Mouse (Mus musculus) retina, adult 2 months (tissue): ENCODE measurements around the gene Ptges.
"Not testable (repeated sequence)": the region's sequence is repeated elsewhere in the genome, so short reads cannot be mapped to it uniquely, and the experiment has no call there.

Experiments used
- DNase-seq: peaks from one replicate; pipeline ENCODE4 v3.0.0-alpha.2; 2012; ENCODE audit warnings: low read depth, low spot score

The Ptges gene

GRCm38 (mm10) chr2:30929483-30930045 lies at the start of gene Ptges:
Ptges (minus strand) TSS chr2:30929863.
- DNase-seq, result no peak

- peak; percentile 78 for DNase-seq
Observed at GRCm38 (mm10) chr2:30967352-30968327, 38.0 kb upstream of the Ptges start, which contains the start of gene Tor1a. Tor1a (minus strand) TSS chr2:30967933.

GRCm38 (mm10) chr2:30966826-30967225 lies 37.2 kb upstream of the Ptges start:
- DNase-seq, result no peak

GRCm38 (mm10) chr2:30965627-30966026 lies 36.0 kb upstream of the Ptges start:
- no peak for DNase-seq

- no peak for DNase-seq
Observed at GRCm38 (mm10) chr2:30962570-30963254, 33.0 kb upstream of the Ptges start.

- DNase-seq, result no peak
Observed at GRCm38 (mm10) chr2:30959856-30960255, 30.2 kb upstream of the Ptges start.

- DNase-seq, result no peak
Observed at GRCm38 (mm10) chr2:30958726-30959125, 29.1 kb upstream of the Ptges start.

GRCm38 (mm10) chr2:30957511-30957910 lies 27.8 kb upstream of the Ptges start:
- DNase-seq, result no peak

- no peak for DNase-seq
Observed at GRCm38 (mm10) chr2:30954797-30955196, 25.1 kb upstream of the Ptges start.

- DNase-seq, result peak; percentile 79
Observed at GRCm38 (mm10) chr2:30952824-30953490, 23.3 kb upstream of the Ptges start, which contains the start of gene Tor1b. Tor1b (plus strand) TSS chr2:30952959.

GRCm38 (mm10) chr2:30952457-30952823 lies 22.8 kb upstream of the Ptges start:
- DNase-seq, result no peak

- no peak for DNase-seq
Observed at GRCm38 (mm10) chr2:30942603-30943011, 12.9 kb upstream of the Ptges start.

GRCm38 (mm10) chr2:30942116-30942515 lies 12.5 kb upstream of the Ptges start:
- DNase-seq, result not testable (repeated sequence)

- no peak for DNase-seq
Observed at GRCm38 (mm10) chr2:30941586-30941985, 11.9 kb upstream of the Ptges start.

- DNase-seq, result no peak
Observed at GRCm38 (mm10) chr2:30938574-30938991, 8.9 kb upstream of the Ptges start.

GRCm38 (mm10) chr2:30937731-30938130 lies 8.1 kb upstream of the Ptges start:
- no peak for DNase-seq

GRCm38 (mm10) chr2:30936808-30937207 lies 7.1 kb upstream of the Ptges start:
- DNase-seq, result no peak

GRCm38 (mm10) chr2:30933917-30934450 lies 4.3 kb upstream of the Ptges start:
- DNase-seq, result peak; percentile 47

GRCm38 (mm10) chr2:30933032-30933431 lies 3.4 kb upstream of the Ptges start:
- no peak for DNase-seq

GRCm38 (mm10) chr2:30931922-30932321 lies 2.3 kb upstream of the Ptges start:
- DNase-seq, result no peak

- not testable (repeated sequence) for DNase-seq
Observed at GRCm38 (mm10) chr2:30930846-30931245, 1.2 kb upstream of the Ptges start.
